Mouse (Mus musculus): ENCODE measurements around the gene Ebf1. TPM values are rescaled to one million over a fixed set of nuclear protein-coding genes. Genes with fewer than 3 reads are reported as not detected.

Ebf1 gene
- 0.66 TPM for polyA plus RNA-seq (2017; shearing (Covaris generic))

DNA sequence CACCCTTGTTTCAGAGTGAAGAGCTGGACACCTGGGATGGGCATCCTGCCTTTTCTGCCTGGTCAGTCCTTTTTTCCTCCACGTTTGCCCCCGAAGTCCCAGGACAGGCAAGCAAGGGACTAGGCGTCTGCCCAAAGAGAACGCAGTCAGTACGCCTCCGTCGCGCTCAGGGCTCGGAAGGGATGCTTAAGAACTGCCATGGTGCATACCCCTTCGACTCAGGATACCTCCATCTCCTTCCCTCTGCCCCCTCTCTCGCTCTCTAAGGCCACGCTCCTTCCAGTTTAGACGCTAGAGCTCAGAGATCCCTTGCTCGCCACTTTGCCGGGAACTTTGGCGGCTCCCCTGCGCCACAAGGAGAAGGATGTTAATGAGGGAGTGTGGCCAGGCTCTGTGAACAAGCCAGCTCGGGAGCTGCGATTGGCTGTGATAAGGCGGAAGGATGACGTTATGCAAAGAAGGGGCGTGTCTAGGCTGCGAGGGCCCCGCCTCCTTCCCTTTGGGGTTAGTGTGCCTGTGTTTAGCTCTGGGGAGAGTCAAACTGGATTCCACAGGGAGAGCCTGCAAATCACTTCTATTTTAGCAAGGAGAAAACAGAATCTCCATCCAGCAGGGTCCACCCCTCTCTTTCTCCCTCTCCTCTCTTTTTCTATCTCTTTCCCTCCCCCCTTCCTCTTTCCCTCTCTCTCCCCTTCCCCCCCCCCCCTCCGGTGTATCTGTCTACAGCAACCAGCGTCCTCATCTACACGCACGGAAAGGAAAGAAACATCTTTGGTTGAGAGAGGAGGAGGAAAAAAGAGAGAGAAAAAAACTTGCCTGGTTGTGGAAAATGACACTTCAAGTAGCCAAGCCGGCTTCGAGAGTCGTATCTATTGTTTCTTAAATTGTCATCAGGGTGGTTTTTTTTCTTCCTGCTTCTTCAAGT is at the start of gene Ebf1:
Gene Ebf1, plus strand, starts transcription at position 530 of the 925 bp plus-strand sequence.

Other genes starting within 250 kb of the Ebf1 start
- 0.08 TPM for gene Il12b, start 217.3 kb upstream of the Ebf1 start, polyA plus RNA-seq (2017; shearing (Covaris generic))
- 44.3 TPM for gene Ublcp1, start 146.8 kb upstream of the Ebf1 start, polyA plus RNA-seq (2017; shearing (Covaris generic))
- 136 TPM for gene Rnf145, start 98.4 kb upstream of the Ebf1 start, polyA plus RNA-seq (2017; shearing (Covaris generic))